Comparison of ENCODE assay signal across 21 mouse cellular contexts in the genomic region with DNA sequence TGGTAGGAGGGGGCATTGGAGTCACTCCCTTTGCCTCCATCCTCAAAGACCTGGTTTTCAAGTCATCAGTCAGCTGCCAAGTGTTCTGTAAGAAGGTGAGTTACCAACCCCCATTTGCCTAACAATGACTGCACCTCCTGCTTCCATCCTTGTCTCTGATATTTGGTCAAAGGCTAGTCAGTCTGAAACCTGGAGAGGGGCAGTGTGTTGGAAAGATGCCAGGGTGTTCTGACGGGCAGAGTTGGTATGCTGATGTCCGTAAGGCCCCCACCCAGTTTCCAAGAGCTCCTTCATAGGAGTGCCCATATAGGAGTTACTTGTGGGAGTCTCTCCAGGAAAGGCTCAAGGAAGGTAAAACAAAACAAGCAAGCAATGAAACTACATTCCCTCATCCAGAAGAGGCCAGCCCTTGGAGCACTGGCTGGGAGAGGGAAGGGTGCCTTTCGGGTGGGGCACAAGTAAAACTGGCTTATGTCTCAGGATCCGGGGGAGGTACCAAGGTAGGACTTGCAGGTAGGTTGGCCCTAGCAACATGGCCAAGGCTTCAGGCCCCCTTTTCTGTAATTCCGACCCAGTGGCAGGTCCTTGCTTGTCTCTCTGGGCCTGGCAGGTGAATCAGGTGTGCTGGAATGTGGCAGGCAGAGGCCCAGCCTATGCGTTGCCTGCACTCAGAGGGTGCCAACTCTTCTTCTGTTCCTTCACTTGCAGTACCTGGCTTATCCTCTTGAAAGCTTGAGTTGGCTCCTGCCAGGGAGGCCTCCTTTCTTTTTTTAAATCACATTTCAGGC. TPM values are rescaled to one million over a fixed set of nuclear protein-coding genes. Genes with fewer than 3 reads are reported as not detected.
DNase-seq lines count a peak whose midpoint lies in the region; ATAC-seq and TF ChIP-seq lines count a peak whose summit lies in the region.
"Had no signal": no experiment of that assay in that cellular context is flagged by ENCODE, and none has a peak within 500 bp of the region (broad histone marks: within the 10 kb centered on the region; RNA-seq: fewer than 3 reads in every experiment).

No protein-coding gene starts in this region.

- no peaks in the 10 kb centered on the region for H3K9me3 ChIP-seq in midbrain, postnatal 0 days (ENCODE audit: low read length)
- H3K9me3 ChIP-seq in midbrain, embryonic 16.5 days (replicated peaks; ENCODE audit: control insufficient read depth, low read length, poor library complexity, severe bottlenecking): no peaks in the 10 kb centered on the region
- no peaks in the 10 kb centered on the region for H3K9me3 ChIP-seq in intestine, embryonic 16.5 days (ENCODE audit: control insufficient read depth, low read length)
- H3K9me3 ChIP-seq: liver, embryonic 15.5 days had no signal

- peak; percentile 49 to 54 for DNase-seq in cerebellum, adult 2 months
- no peak for DNase-seq in cerebellum, adult 11 months
- no peak for DNase-seq in midbrain, postnatal 0 days (ENCODE audit: low spot score)
- DNase-seq in gonadal fat pad, adult 2 months (ENCODE audit: low read depth): peak; percentile 68
- DNase-seq in adrenal gland, postnatal 14 days: no peak
- DNase-seq: gastrocnemius, postnatal 25 days; heart, postnatal 36 days; kidney, postnatal 10 days; right cerebral cortex, adult 18-20 months; spleen, adult 18-20 months had no signal

- no peak for ATAC-seq in midbrain, postnatal 0 days (ENCODE audit: low FRiP score)
- ATAC-seq in midbrain, embryonic 16.5 days: no peak
- no peak for ATAC-seq in intestine, embryonic 16.5 days
- no peak for ATAC-seq in megakaryocyte-erythroid progenitor cell, adult 5-6 weeks (replicated peaks; ENCODE audit: low FRiP score, low TSS enrichment, poor library complexity, severe bottlenecking)
- ATAC-seq: forebrain, embryonic 16.5 days; inflammation-experienced regulatory T-cells, adult 6 months; Patski had no signal

- 0 out of 2 replicates have a peak overlapping the region, but pooled peaks have one; percentile 9 for H3K27ac ChIP-seq in cerebellum, adult 2 months (ENCODE audit: insufficient read depth, low read length)
- H3K27ac ChIP-seq in midbrain, postnatal 0 days (ENCODE audit: low read depth, low read length): no peak overlapping the region
- no peak overlapping the region for H3K27ac ChIP-seq in midbrain, embryonic 16.5 days (ENCODE audit: low read length)
- H3K27ac ChIP-seq in intestine, embryonic 16.5 days (ENCODE audit: low read length): no peak overlapping the region
- H3K27ac ChIP-seq: liver, embryonic 15.5 days had no signal

- peaks cover 37% of the 10 kb centered on the region for H3K4me1 ChIP-seq in cerebellum, adult 2 months (ENCODE audit: control insufficient read depth, insufficient read depth, low read length)
- H3K4me1 ChIP-seq in midbrain, postnatal 0 days (ENCODE audit: insufficient read depth, low read length): peaks cover 16% of the 10 kb centered on the region; the same call in 1 of the 2 replicates
- H3K4me1 ChIP-seq in midbrain, embryonic 16.5 days (ENCODE audit: control insufficient read depth, insufficient read depth, low read length): peaks cover 18% of the 10 kb centered on the region
- H3K4me1 ChIP-seq in intestine, embryonic 16.5 days (ENCODE audit: control insufficient read depth, insufficient read depth, low read length): peaks cover 11% of the 10 kb centered on the region

- TF ChIP-seq CTCF in cerebellum, adult 2 months (IDR thresholded peaks at IDR 0.05; ENCODE audit: borderline replicate concordance, insufficient read depth, low read depth, low read length): peak; percentile 24; the same call in 1 of the 2 replicates
- peak; percentile 17; the same call in 1 of the 2 replicates for TF ChIP-seq CTCF in midbrain, postnatal 0 days (IDR thresholded peaks at IDR 0.05)

- WGBS in cerebellum, adult 2 months: 44% methylated on average over 6 of the region's 6 CpGs
- 83% methylated on average over 6 of the region's 6 CpGs for WGBS in midbrain, postnatal 0 days
- 84% methylated on average over 6 of the region's 6 CpGs for WGBS in midbrain, embryonic 16.5 days
- 75% methylated on average over 6 of the region's 6 CpGs for WGBS in intestine, embryonic 16.5 days

- no peak overlapping the region for H3K4me3 ChIP-seq in cerebellum, adult 2 months (replicated peaks; ENCODE audit: insufficient read depth, low read depth, low read length)
- H3K4me3 ChIP-seq in midbrain, postnatal 0 days (ENCODE audit: low read depth, low read length): no peak overlapping the region
- no peak overlapping the region for H3K4me3 ChIP-seq in midbrain, embryonic 16.5 days (ENCODE audit: low read depth, low read length)
- no peak overlapping the region for H3K4me3 ChIP-seq in intestine, embryonic 16.5 days (ENCODE audit: low read length)
- H3K4me3 ChIP-seq: liver, embryonic 15.5 days had no signal

- H3K4me2 ChIP-seq in midbrain, postnatal 0 days (ENCODE audit: low read depth, low read length, poor library complexity, severe bottlenecking): no peak overlapping the region
- no peak overlapping the region for H3K4me2 ChIP-seq in midbrain, embryonic 16.5 days (ENCODE audit: low read length)
- no peak overlapping the region for H3K4me2 ChIP-seq in intestine, embryonic 16.5 days (ENCODE audit: low read depth, low read length)
- H3K4me2 ChIP-seq: heart, embryonic 11.5 days; liver, embryonic 15.5 days had no signal

- no peak overlapping the region for H3K9ac ChIP-seq in midbrain, postnatal 0 days (replicated peaks; ENCODE audit: low read length, poor library complexity, severe bottlenecking)
- H3K9ac ChIP-seq in midbrain, embryonic 16.5 days (ENCODE audit: low read depth, low read length): no peak overlapping the region
- no peak overlapping the region for H3K9ac ChIP-seq in intestine, embryonic 16.5 days (ENCODE audit: low read depth, low read length)
- H3K9ac ChIP-seq: liver, embryonic 15.5 days had no signal

- H3K36me3 ChIP-seq in midbrain, postnatal 0 days (ENCODE audit: insufficient read depth, low read length): no peaks in the 10 kb centered on the region
- H3K36me3 ChIP-seq in midbrain, embryonic 16.5 days (ENCODE audit: control insufficient read depth, insufficient read depth, low read length): no peaks in the 10 kb centered on the region
- H3K36me3 ChIP-seq in intestine, embryonic 16.5 days (ENCODE audit: control insufficient read depth, insufficient read depth, low read length): no peaks in the 10 kb centered on the region
- H3K36me3 ChIP-seq: liver, embryonic 15.5 days had no signal

- no peak for TF ChIP-seq POLR2A in cerebellum, adult 2 months (IDR thresholded peaks at IDR 0.05; ENCODE audit: borderline replicate concordance, insufficient read depth, low read length)

- no peaks in the 10 kb centered on the region for H3K27me3 ChIP-seq in cerebellum, adult 2 months (ENCODE audit: control insufficient read depth, insufficient read depth, low read length)
- H3K27me3 ChIP-seq in midbrain, postnatal 0 days (ENCODE audit: insufficient read depth, low read length): no peaks in the 10 kb centered on the region
- H3K27me3 ChIP-seq in midbrain, embryonic 16.5 days (ENCODE audit: control insufficient read depth, insufficient read depth, low read depth, low read length): no peaks in the 10 kb centered on the region
- no peaks in the 10 kb centered on the region for H3K27me3 ChIP-seq in intestine, embryonic 16.5 days (replicated peaks; ENCODE audit: control insufficient read depth, insufficient read depth, low read length)
- H3K27me3 ChIP-seq: Patski had no signal

RNA-seq across cellular contexts. Expression of a gene that starts 23.7 kb away (rescaled TPM):
- polyA plus RNA-seq in cerebellum, adult 2 months (2012; rRNA removed): 344 and 410 TPM in 2 replicates
- 95.6 and 138 TPM in 2 replicates for total RNA-seq in midbrain, postnatal 0 days (2014; rRNA removed)
- 9.2 and 11.6 TPM in 2 replicates for polyA plus RNA-seq in midbrain, postnatal 0 days (2015; fragmentation: Nextera tagmentation; extraction: Ambion mirVana)
- 8.9 and 9.5 TPM in 2 replicates for polyA plus RNA-seq in midbrain, embryonic 16.5 days (2015; fragmentation: Nextera tagmentation; extraction: Ambion mirVana)
- polyA plus RNA-seq in gonadal fat pad, adult 2 months (2012; rRNA removed): 12.9 and 15.7 TPM in 2 replicates
- polyA plus RNA-seq in intestine, embryonic 16.5 days (2015; fragmentation: Nextera tagmentation; extraction: Ambion mirVana): 1.9 and 2.2 TPM in 2 replicates
- 11.7 and 14.6 TPM in 2 replicates for total RNA-seq in adrenal gland, postnatal 14 days (2021)
- 5.2 and 8.7 TPM in 2 replicates for total RNA-seq in megakaryocyte-erythroid progenitor cell, adult 5-6 weeks (2014; fragmentation: Nextera tagmentation)
- total RNA-seq in megakaryocyte-erythroid progenitor cell, adult 5-6 weeks (2017): 1.6 and 13.8 TPM in 2 replicates

RNA-seq across cellular contexts. Expression of a gene that starts 29.8 kb away (rescaled TPM):
- 0.05 TPM in 2 replicates for polyA plus RNA-seq in cerebellum, adult 2 months (2012; rRNA removed)
- 0.24 and 0.33 TPM in 2 replicates for total RNA-seq in midbrain, postnatal 0 days (2014; rRNA removed)
- polyA plus RNA-seq in midbrain, postnatal 0 days (2015; fragmentation: Nextera tagmentation; extraction: Ambion mirVana): 0.11 and 0.16 TPM in 2 replicates
- polyA plus RNA-seq in midbrain, embryonic 16.5 days (2015; fragmentation: Nextera tagmentation; extraction: Ambion mirVana): 0.07 and 0.11 TPM in 2 replicates
- 0.08 and 0.39 TPM in 2 replicates for polyA plus RNA-seq in gonadal fat pad, adult 2 months (2012; rRNA removed)
- 0.06 TPM in 1 of 2 replicates, not detected in the other for polyA plus RNA-seq in intestine, embryonic 16.5 days (2015; fragmentation: Nextera tagmentation; extraction: Ambion mirVana)
- total RNA-seq in adrenal gland, postnatal 14 days (2021): 0.08 TPM in 1 of 2 replicates, not detected in the other
- total RNA-seq in megakaryocyte-erythroid progenitor cell, adult 5-6 weeks (2014; fragmentation: Nextera tagmentation): not detected in 2 replicates
- total RNA-seq in megakaryocyte-erythroid progenitor cell, adult 5-6 weeks (2017): not detected in 2 replicates
- total RNA-seq: megakaryocyte progenitor cell, adult 5-6 weeks had no signal
- polyA plus RNA-seq: heart, embryonic 11.5 days; inflammation-experienced regulatory T-cells, adult 6 months; liver, embryonic 15.5 days had no signal

RNA-seq across cellular contexts. Expression of a gene that starts 31.8 kb away (rescaled TPM):
- 0.19 TPM in 1 of 2 replicates, not detected in the other for polyA plus RNA-seq in cerebellum, adult 2 months (2012; rRNA removed)
- not detected in 2 replicates for total RNA-seq in midbrain, postnatal 0 days (2014; rRNA removed)
- polyA plus RNA-seq in midbrain, postnatal 0 days (2015; fragmentation: Nextera tagmentation; extraction: Ambion mirVana): 0.41 and 0.44 TPM in 2 replicates
- 0.17 and 0.26 TPM in 2 replicates for polyA plus RNA-seq in midbrain, embryonic 16.5 days (2015; fragmentation: Nextera tagmentation; extraction: Ambion mirVana)
- 2.1 and 7.9 TPM in 2 replicates for polyA plus RNA-seq in gonadal fat pad, adult 2 months (2012; rRNA removed)
- not detected in 2 replicates for polyA plus RNA-seq in intestine, embryonic 16.5 days (2015; fragmentation: Nextera tagmentation; extraction: Ambion mirVana)
- total RNA-seq in adrenal gland, postnatal 14 days (2021): 0.41 TPM in 1 of 2 replicates, not detected in the other
- total RNA-seq in megakaryocyte-erythroid progenitor cell, adult 5-6 weeks (2014; fragmentation: Nextera tagmentation): not detected in 2 replicates
- total RNA-seq in megakaryocyte-erythroid progenitor cell, adult 5-6 weeks (2017): not detected in 2 replicates
- total RNA-seq: layer of hippocampus, postnatal 10 days; megakaryocyte progenitor cell, adult 5-6 weeks had no signal
- polyA plus RNA-seq: forebrain, embryonic 16.5 days; heart, embryonic 11.5 days; inflammation-experienced regulatory T-cells, adult 6 months; liver, embryonic 15.5 days had no signal

RNA-seq across cellular contexts. Expression of a gene that starts 46.6 kb away (rescaled TPM):
- polyA plus RNA-seq in cerebellum, adult 2 months (2012; rRNA removed): not detected in 2 replicates
- 0.49 and 0.61 TPM in 2 replicates for total RNA-seq in midbrain, postnatal 0 days (2014; rRNA removed)
- polyA plus RNA-seq in midbrain, postnatal 0 days (2015; fragmentation: Nextera tagmentation; extraction: Ambion mirVana): 0.43 and 0.82 TPM in 2 replicates
- 0.19 and 0.26 TPM in 2 replicates for polyA plus RNA-seq in midbrain, embryonic 16.5 days (2015; fragmentation: Nextera tagmentation; extraction: Ambion mirVana)
- 0.30 and 0.32 TPM in 2 replicates for polyA plus RNA-seq in gonadal fat pad, adult 2 months (2012; rRNA removed)
- polyA plus RNA-seq in intestine, embryonic 16.5 days (2015; fragmentation: Nextera tagmentation; extraction: Ambion mirVana): 0.16 and 0.24 TPM in 2 replicates
- total RNA-seq in adrenal gland, postnatal 14 days (2021): not detected in 2 replicates
- total RNA-seq in megakaryocyte-erythroid progenitor cell, adult 5-6 weeks (2014; fragmentation: Nextera tagmentation): not detected in 2 replicates
- total RNA-seq in megakaryocyte-erythroid progenitor cell, adult 5-6 weeks (2017): not detected in 2 replicates
- total RNA-seq: gastrocnemius, postnatal 25 days; heart, postnatal 36 days; megakaryocyte progenitor cell, adult 5-6 weeks had no signal
- polyA plus RNA-seq: forebrain, embryonic 16.5 days; heart, embryonic 11.5 days; inflammation-experienced regulatory T-cells, adult 6 months; limb, embryonic 11.5 days; liver, embryonic 15.5 days; Patski had no signal

RNA-seq across cellular contexts. Expression of a gene that starts 47.1 kb away (rescaled TPM):
- 0.03 and 0.11 TPM in 2 replicates for polyA plus RNA-seq in cerebellum, adult 2 months (2012; rRNA removed)
- total RNA-seq in midbrain, postnatal 0 days (2014; rRNA removed): 0.05 and 0.14 TPM in 2 replicates
- polyA plus RNA-seq in midbrain, postnatal 0 days (2015; fragmentation: Nextera tagmentation; extraction: Ambion mirVana): 0.09 and 0.17 TPM in 2 replicates
- 0.03 TPM in 1 of 2 replicates, not detected in the other for polyA plus RNA-seq in midbrain, embryonic 16.5 days (2015; fragmentation: Nextera tagmentation; extraction: Ambion mirVana)
- polyA plus RNA-seq in gonadal fat pad, adult 2 months (2012; rRNA removed): 0.56 and 0.57 TPM in 2 replicates
- 0.06 and 0.07 TPM in 2 replicates for polyA plus RNA-seq in intestine, embryonic 16.5 days (2015; fragmentation: Nextera tagmentation; extraction: Ambion mirVana)
- total RNA-seq in adrenal gland, postnatal 14 days (2021): 0.07 and 0.11 TPM in 2 replicates
- not detected in 2 replicates for total RNA-seq in megakaryocyte-erythroid progenitor cell, adult 5-6 weeks (2014; fragmentation: Nextera tagmentation)
- total RNA-seq in megakaryocyte-erythroid progenitor cell, adult 5-6 weeks (2017): not detected in 2 replicates
- total RNA-seq: megakaryocyte progenitor cell, adult 5-6 weeks had no signal
- polyA plus RNA-seq: forebrain, embryonic 16.5 days; inflammation-experienced regulatory T-cells, adult 6 months; limb, embryonic 11.5 days; liver, embryonic 15.5 days had no signal

Comparison
In these comparisons a context has a peak if more than half of its experiments do, and no peak if none do; other contexts are left out.
1. DNase-seq: peak in cerebellum, adult 2 months (2 of 2) and gonadal fat pad, adult 2 months (single experiment); none in cerebellum, adult 11 months (single experiment), midbrain, postnatal 0 days (single experiment) and adrenal gland, postnatal 14 days (single experiment).
2. RNA of a gene that starts 23.7 kb away (polyA plus RNA-seq): 344 to 410 TPM in cerebellum, adult 2 months; 12.9 to 15.7 TPM in gonadal fat pad, adult 2 months, 8.9 to 9.5 TPM in midbrain, embryonic 16.5 days, 9.2 to 11.6 TPM in midbrain, postnatal 0 days and 1.9 to 2.2 TPM in intestine, embryonic 16.5 days; every median in the first group is over 10 times any median in the second.